Mouse (Mus musculus) cerebellum, adult 2 months (tissue): Measurements from ENCODE around the gene Dusp16.

Experiments
- CTCF ChIP-seq: fragments of 200-500 bp; IDR thresholded peaks from 2 replicates; pipeline ENCODE4 v1.5.1; 2011; ENCODE audit warnings: low read depth, mild to moderate bottlenecking, control low read depth, low read length, moderate library complexity, borderline replicate concordance; ENCODE audit not compliant: insufficient read depth
- POLR2A ChIP-seq: fragments of 200-500 bp; IDR thresholded peaks from 2 replicates; pipeline ENCODE4 v1.6.1; 2011; ENCODE audit warnings: low read length, control low read depth, borderline replicate concordance; ENCODE audit not compliant: insufficient read depth

GRCm38 (mm10) chr6:134773961-134774360 is 18.5 kb downstream of the Dusp16 start:
- TF ChIP-seq POLR2A (no peak), CTCF (no peak)
